Mouse (Mus musculus) bone marrow macrophage, adult 2 months (primary cell): ENCODE measurements at regions not wholly inside any gene's neighbourhood (a gene's known extent, or its start where the extent isn't known, plus 50 kb on each side); places are given as distances from the start of the nearest gene placed in this dataset.
"Not testable (repeated sequence)": the region's sequence is repeated elsewhere in the genome, so short reads cannot be mapped to it uniquely, and the experiment has no call there.

ENCODE experiments used
- H3K27ac ChIP-seq: 2 replicates; pipeline ENCODE4 v1.5.1; 2012; ENCODE audit warnings: low read depth, low read length; ENCODE audit not compliant: insufficient read depth
- H3K4me1 ChIP-seq: 2 replicates; pipeline ENCODE4 v1.6.1; 2012; ENCODE audit warnings: low read length; ENCODE audit not compliant: control insufficient read depth, insufficient read depth
- H3K4me3 ChIP-seq: 2 replicates; pipeline ENCODE4 v1.5.1; 2012; ENCODE audit warnings: mild to moderate bottlenecking, low read length, moderate library complexity; ENCODE audit not compliant: insufficient read depth
- CTCF ChIP-seq: IDR thresholded peaks from 2 replicates; pipeline ENCODE4 v1.5.1; 2012; ENCODE audit warnings: low read depth, mild to moderate bottlenecking, low read length, moderate library complexity
- POLR2A ChIP-seq: IDR thresholded peaks from 2 replicates; pipeline ENCODE4 v1.6.1; 2012; ENCODE audit warnings: mild to moderate bottlenecking, low read depth, low read length, borderline replicate concordance

DNA sequence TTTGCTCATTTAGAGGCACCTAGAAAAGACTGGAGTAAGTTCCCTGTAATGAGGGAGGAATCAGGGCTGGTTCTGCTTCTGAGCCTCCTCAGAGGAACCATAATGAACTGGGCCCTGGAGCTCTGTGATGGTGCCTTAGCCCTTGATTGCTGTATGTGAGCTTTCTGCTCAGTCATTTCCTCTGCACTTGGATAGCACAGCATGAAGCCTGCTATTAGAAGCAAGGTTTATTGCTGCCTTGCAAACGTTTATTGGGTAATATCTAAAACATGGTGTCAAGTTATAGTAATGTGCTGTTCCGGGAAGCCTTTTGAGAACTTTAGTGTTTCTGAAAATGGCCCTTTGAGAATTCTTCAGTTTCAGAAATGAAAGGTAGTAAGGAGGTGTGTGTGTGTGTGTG lies 201.5 kb downstream of the Lyplal1 start:
- H3K4me1 ChIP-seq, result no peaks in the 10 kb centered on the region
- H3K4me3 ChIP-seq, result no peak overlapping the region
- TF ChIP-seq POLR2A (no peak), CTCF (no peak)
- H3K27ac ChIP-seq, result no peak overlapping the region

DNA sequence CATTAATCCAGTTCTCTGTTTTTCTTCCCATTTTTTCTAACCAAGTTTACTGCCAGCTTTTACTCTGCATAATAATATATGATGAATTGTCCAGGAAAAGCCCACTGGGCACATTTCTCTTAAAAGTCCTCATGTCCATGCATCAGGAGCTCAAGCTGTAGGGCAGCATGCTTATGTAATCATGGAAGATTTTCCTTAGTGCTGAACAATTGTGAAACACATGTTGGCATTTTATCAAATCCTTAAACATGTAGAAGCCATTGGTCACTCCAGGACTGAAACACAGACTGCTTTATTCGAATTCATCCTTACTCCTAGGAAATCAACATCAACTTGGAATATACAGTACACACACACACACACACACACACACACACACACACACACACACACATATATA lies 198.4 kb downstream of the Lyplal1 start:
- no peaks in the 10 kb centered on the region for H3K4me1 ChIP-seq
- no peak overlapping the region for H3K4me3 ChIP-seq
- TF ChIP-seq CTCF, result no peak
- TF ChIP-seq POLR2A, result no peak
- no peak overlapping the region for H3K27ac ChIP-seq

DNA sequence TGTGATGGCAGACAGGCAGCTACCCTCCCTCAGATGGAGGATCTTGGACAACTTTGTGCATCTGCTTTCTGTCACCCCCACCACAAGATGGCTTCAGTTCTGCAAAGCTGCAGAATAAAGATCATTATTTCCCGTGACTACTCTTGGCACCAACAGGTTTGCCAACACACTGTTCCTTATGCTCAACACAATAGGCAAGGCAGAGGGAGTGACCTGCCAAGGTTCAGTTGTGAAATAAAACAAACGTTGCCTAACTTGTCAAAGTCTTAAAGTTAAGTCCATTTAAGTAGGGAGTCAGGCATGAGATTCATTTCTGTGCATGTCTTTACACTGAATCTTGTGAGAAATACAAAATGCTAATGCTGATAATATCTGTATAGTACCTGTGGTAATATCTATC lies 193.4 kb downstream of the Lyplal1 start:
- H3K4me1 ChIP-seq, result no peaks in the 10 kb centered on the region

DNA sequence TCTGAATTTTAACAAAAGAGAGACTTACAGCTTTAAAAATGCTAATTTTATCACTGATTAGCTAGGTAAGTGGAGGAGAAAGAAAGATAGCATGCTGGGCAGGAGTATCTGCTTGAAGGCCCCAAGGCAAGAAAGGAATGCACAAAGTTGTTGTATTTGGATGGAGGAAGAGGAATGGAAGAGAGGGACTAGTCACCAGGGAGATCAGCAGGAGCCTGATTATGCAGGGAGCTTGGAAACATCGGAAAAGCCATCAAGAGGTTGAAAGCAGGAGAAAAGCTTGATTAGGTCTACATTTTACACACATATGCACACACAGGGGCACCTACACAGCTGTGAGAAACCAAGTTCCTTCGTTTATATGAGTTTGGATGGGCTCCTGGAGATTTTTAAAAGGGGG lies 188.1 kb downstream of the Lyplal1 start:
- H3K4me3 ChIP-seq, result no peak overlapping the region
- TF ChIP-seq POLR2A, result no peak
- TF ChIP-seq CTCF, result no peak
- no peak overlapping the region for H3K27ac ChIP-seq
- H3K4me1 ChIP-seq, result no peaks in the 10 kb centered on the region

More for the DNA sequence above, 193.4 kb downstream of the Lyplal1 start:
- TF ChIP-seq CTCF (no peak), POLR2A (no peak)
- Histone ChIP-seq H3K4me3 (no peak overlapping the region), H3K27ac (no peak overlapping the region)

DNA sequence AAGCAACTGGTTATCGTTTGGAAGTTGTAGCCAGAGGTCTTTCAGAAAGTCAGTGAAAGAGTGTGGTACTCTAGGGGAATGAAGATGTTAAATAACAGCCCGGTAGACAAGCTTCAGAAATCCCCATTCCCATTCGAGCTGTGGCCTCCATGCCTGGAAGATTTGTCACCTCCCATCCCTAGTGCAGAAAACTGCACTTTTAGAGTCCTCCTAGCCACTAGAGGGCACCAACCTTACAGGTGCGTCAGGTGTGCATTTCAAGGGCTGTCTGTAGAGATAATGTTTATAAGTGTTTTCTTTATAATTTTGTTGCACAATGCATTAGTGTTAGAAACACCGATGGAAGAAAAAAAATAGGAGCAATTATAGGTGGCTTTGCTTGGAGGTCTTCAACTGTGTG lies 187.3 kb downstream of the Lyplal1 start:
- H3K4me3 ChIP-seq, result no peak overlapping the region
- TF ChIP-seq CTCF, result no peak
- TF ChIP-seq POLR2A, result no peak
- no peaks in the 10 kb centered on the region for H3K4me1 ChIP-seq
- H3K27ac ChIP-seq, result no peak overlapping the region

DNA sequence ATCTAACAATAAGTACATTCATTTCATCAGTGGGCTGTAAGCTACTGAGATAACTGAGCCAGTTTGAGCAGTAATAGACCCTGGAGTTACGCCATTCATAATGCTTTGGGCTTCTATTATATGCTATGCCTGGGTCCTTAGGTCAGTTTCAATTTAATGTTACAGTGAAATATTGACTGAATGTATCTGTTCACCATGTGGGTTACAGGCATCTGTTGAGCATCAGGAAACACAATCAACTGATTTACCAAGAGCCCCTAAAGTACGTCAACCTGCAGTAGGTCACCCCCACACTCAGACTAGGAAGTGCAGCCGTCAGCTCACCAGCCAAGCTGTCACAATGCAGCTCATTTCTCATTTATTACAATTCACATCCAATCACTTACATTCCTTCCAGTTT lies 183.5 kb downstream of the Lyplal1 start:
- Histone ChIP-seq H3K27ac (no peak overlapping the region), H3K4me3 (no peak overlapping the region), H3K4me1 (no peaks in the 10 kb centered on the region)
- TF ChIP-seq CTCF (no peak), POLR2A (no peak)

DNA sequence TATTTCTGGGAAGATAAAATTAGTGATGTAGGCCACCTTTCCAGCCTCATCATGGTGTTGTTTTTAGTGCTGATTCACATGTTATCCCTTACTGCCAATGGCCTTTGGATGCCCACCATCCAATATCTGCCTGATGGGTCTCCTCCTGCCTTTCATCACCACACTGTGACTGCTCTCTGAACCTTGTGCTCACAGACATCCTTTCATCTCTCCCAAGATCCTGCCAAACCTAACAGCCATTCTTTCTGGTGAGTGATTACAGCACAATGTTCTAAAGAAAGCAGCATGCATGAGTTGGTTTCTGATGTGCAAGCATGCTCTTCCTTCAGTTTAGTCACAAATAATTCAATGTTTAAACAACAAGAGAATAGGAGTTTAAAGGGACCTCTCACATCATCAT lies 180.1 kb downstream of the Lyplal1 start:
- H3K27ac ChIP-seq, result no peak overlapping the region
- no peak overlapping the region for H3K4me3 ChIP-seq
- no peaks in the 10 kb centered on the region for H3K4me1 ChIP-seq
- no peak for TF ChIP-seq POLR2A
- no peak for TF ChIP-seq CTCF

DNA sequence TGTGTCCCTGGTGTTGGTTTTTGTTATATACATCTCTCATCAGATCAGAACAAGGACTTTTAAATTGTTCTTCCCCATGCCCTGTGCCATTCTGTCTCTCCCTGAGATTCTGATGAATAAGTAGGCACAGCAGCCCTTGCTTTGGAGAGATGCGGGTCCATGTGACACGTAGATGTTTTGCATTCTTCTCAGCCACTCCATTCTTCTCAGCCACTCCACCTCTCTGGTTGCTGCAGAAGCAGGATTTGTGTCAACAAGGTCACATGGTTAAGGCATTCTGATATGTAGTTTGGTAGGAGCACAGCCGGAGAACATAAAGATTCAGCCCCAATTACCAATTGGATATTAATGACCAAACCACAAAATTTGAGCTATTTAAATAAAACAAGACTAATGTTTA lies 177.2 kb downstream of the Lyplal1 start:
- Histone ChIP-seq H3K4me1 (no peaks in the 10 kb centered on the region), H3K4me3 (no peak overlapping the region), H3K27ac (no peak overlapping the region)
- TF ChIP-seq POLR2A (no peak), CTCF (no peak)

DNA sequence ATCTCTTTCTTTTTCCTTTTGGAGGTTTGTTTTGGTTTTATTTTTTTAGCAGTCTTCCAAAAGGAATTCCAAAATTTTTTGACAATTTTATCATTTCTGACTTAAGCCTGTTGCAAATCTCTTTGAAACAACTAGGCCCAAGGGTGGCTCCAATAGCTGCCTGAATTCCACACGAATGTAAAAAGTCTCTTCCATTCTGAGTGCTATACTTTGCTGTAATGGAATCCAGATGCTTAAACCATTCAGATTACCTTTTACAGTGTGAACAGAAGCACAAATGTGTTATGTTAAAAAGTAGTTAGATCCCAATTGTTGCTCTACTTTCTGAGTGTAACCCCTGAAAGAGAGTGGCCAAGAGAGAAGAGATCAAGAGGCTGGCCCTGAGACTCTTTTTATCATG lies 176.6 kb downstream of the Lyplal1 start:
- Histone ChIP-seq H3K27ac (no peak overlapping the region), H3K4me3 (no peak overlapping the region), H3K4me1 (no peaks in the 10 kb centered on the region)
- TF ChIP-seq POLR2A (no peak), CTCF (no peak)

DNA sequence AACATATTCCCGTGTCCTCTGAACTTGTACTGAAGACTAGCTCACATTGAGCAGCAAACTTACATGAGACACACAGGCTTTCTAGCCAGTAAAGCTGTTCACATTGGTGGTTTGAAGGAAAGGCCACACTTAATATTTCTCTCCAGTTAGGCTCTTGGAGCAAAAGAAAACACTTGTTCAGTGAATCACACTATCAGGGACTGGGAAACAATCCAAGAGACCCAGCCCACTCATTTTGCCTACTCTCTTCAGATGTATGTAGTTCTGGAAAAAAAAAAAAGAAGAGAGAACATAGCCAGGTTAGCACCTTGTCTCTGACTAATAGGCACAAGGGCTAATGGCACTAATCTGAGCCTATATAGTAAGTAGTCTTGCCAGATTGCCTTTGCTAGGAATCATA lies 165.9 kb downstream of the Lyplal1 start:
- no peak for TF ChIP-seq CTCF
- no peak for TF ChIP-seq POLR2A
- H3K4me1 ChIP-seq, result no peaks in the 10 kb centered on the region
- H3K4me3 ChIP-seq, result no peak overlapping the region
- no peak overlapping the region for H3K27ac ChIP-seq

DNA sequence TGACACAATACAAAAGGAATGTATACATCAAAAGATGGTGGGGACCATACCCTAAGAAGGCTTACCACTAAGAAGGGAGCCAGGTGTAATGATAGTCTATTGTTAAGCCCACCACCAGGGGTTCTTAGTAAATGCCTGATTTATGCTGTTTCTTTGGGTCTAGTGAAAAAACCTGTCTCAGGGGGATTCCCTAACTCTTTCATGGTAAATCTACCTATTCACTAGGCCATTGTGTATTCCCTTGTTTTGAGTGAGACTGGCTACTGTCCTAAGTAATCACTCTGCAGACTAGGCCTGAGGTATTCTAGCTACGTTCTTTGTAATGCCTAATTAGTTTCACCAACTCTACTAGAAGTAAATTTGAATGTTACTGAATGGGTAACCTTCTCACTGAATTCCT lies 161.3 kb downstream of the Lyplal1 start:
- H3K4me1 ChIP-seq, result not testable (repeated sequence)

DNA sequence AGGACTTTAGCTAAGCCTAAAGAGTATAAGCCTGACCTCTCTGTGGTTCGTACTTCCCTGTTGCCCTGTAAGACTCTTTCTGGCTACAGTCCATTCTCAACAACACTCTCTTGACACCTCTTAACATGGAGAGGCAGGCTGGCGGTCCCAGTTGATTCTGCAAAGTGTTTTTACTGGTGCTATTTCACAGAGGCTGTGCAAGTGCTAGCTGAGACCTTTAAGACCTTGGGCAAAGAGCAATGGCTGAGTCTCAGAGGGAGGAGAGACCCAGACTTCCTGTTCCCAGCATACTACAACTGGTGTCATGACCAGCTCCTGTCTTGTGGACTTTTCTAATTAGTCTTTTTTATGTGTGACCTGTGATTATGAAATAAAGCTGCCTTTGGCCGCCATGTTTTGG lies 159.6 kb downstream of the Lyplal1 start:
- H3K4me1 ChIP-seq, result no peaks in the 10 kb centered on the region
- H3K27ac ChIP-seq, result no peak overlapping the region
- no peak overlapping the region for H3K4me3 ChIP-seq
- TF ChIP-seq CTCF (no peak), POLR2A (no peak)

More for the DNA sequence above, 161.3 kb downstream of the Lyplal1 start:
- not testable (repeated sequence) for H3K27ac ChIP-seq, H3K4me3 ChIP-seq
